Mouse (Mus musculus) cerebellum, postnatal 4 days (tissue): ENCODE data around the gene Arid5b.

ENCODE experiments used
- DNase-seq, 2 experiments: peaks; one replicate each; pipeline ENCODE4 v3.0.0; 2022; ENCODE audit warnings: low spot score in 2 of 2, mixed read lengths in 1 of 2

The Arid5b gene

DNA sequence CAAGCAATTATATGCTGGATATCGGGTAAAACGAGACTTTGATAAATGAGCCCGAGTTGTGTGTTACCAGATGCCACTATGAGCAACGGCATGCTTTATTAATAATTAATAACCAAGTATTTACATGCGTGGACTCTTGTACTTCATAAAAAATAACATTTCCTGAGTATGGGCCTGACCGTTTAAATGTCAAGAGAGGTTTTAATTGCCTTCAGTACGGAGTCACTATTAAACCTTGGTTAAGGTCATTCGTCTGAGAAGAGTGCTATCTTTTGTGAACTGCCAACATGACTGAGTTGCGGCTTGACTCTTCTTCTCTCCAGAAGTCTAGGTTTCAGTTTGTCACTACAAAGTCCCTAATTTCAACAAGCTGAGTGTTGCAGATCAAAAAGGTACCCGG lies 8.8 kb downstream of the Arid5b start:
- no peak for DNase-seq

DNA sequence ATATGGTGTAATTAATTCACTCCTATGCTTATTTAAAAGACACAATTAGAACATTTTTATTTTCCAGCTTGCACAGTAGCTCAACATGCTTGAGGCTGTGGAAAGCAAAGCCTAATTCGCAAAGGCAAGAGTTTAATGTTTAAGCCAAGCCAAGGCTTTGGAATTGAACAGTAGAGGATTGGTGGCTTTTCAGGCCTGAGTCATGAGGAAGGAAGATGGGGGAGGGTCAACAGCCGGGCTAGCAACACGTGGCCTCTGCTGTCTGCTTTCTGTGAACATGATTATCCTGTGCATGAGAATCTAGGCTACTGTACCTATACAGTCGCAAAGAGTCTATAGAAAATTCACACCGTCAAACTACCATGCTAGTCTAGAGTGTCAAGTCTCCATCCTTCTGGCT lies 9.9 kb downstream of the Arid5b start:
- DNase-seq, result no peak

DNA sequence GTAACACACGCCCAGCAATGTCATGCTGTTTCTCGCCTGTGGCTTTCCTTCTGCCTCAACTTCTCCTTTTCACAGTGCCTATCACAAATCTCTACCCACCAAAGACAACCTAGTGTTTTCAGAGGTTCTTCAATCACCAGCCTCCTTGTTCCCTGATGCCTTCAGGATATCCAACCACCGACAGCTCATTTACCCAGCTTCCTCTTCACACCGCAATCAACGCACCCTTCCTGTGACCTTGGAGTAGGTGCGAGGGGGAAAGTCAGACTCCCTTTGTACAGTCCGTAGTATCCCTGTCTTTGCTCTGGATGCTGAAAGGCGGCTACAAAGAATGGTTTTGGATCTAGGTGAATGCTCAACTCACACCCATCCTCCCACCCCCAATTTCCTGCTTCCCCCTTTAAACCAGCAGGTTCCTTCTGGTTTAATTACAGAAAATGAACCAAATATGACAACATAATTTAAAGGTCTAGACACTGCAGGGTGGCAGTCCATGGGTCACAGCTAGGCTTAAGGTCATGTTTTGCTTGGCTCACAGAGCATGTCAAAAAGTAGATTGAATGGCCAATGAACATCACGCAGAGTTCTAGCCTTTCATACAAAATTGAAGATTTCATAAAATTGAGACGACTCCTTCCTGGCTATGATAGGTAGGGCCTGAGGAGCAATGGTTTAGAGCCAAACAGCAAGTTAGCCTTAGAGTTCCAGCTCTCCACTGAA lies 14.4 kb downstream of the Arid5b start:
- DNase-seq, result no peak

DNA sequence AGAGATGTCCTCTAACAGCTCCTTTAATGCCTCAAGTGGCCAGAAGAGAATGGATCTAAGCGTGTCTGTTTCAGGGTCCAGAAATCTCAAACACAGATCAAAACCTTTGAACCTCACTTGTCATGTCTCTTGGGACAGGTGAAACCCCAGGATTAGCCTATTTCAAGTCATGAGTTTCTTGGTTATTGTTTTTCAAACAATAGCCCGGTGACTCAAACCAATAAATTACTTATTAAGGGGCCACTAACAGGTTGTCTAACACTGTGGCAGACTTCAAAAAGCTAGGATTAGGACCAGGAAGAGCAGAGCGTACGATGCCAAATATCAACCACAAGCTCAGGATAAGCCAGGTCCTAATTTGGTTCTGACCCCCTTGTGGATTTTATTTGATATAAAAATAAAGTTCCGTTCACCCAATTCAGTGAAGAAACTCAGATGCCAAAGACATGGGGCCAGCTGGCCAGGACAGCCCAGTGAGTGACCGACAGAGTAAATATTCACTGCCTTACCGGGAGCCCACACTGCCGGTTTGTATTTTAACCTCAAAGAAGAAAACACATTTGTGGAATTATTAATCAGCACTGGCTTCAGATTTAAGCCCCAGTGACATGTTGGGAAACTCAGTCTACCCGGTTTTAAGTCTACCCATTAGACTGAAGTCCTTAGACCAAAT lies 15.1 kb downstream of the Arid5b start:
- DNase-seq, result no peak

DNA sequence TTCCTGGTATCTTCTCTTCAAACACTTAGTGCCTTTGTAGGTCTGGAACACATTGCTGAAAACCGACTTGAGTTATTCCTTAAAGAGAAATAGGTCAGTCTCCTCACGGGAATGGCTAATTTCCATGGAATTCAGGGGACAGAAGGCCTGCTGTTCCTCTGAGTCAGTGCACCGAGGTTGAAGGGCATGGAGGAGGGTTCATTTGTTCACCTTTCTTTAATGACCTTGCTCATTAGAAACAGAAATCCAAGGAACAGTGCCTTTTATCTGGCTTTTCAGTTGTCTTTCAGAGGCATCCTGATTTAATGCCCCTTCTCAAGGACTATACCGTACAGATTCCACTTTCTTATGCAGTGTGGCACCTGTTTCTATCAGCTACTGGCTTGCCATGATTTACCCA lies 18.9 kb downstream of the Arid5b start:
- DNase-seq, result no peak

DNA sequence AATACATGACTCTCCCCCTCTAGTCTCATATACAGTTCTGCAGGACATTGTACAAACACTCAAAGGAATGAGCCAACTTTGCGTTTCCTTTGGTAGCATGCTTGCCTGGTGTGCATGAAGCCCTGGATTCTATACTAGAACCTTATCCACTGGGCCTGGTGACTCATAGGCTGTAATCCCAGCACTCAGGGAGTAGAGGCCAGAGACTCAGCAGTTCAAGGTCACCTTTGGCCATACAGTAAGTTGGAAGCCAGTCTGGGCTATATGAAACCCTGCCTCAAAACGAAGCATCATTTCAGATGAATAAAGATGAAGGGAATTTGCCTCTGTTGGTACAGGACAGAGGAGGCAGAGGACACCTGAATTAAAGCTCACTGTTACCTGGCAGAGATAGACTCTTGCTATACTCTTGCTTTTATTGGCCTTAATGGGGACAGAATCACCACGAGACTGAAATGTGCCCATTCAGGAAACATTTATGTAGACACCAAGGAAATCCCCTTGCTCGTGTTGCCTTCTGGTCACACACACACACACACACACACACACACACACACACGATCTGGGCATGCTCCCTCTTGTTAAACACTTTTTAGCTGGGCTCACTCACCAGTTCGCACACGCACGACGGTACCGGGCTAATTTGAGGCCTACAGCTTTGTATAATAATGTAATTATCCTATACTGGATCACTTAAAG lies 21.0 kb downstream of the Arid5b start:
- no peak for DNase-seq

DNA sequence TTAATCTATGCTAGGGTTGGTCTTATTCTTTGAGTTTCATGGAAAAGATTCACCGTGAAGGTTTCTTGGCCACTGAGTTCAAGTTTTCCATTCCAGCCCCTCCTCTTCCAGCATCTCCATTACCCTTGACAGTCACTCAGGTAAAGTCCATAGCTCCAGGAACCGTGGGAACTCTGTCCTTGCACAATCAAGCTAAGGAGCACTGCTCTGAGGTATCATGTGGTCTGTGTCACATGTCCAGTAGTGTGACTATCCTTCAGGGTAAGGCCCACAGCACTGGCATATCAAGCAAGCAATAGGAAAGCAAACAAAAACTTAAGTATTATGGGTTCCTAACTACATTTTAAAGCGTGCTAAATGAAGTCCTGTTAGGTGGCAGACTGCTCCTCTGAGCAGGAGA lies 22.4 kb downstream of the Arid5b start:
- DNase-seq, result no peak

DNA sequence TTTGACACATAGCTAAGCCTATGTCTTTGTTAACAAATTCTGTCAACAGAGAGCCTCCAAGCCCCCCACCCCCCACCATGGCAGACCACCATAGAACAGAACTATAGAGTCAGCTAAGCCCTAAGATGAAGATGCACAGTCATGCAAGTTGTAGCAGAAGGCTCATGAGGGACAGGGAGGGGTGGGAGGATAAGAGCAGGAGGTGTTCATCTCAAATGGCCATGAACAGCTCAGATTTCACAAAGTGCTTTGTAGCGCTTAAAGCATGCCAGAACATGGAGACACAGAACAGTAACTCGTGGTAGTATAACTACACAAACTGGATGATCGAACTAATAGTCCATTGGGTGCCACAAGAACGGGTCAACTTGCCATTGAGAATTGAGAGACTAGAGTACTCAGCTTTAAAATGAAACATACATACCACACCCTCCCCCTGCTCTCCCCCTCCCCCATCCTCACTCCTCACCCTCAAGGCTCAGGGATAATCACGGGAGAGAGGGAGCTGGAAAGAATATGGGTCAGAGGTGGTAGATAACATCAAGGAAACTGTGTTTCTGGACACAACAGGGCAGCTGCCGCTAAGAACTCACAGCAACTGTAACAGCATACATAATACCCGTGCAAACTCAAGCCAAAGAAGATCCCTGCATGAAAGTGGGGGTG lies 25.0 kb downstream of the Arid5b start:
- DNase-seq, result no peak

DNA sequence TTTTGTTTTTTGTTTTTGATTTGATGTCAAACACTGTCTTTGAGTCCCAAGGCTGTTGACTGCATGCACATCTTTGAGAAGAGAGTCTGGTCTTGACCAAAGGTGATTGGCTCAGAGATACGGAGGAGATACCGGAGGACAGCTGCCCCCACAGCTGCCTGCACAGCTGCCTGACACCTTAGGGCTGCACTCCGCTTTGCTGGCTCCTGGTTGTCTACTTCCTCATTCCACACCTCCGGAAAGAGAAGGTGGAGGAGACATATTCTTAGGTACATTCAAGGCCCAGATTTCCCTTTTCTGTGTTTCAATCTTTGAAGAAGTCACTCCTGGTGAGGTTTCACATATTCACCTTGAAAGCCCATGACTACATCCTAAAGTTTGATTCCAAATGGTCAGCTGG lies 25.9 kb downstream of the Arid5b start:
- no peak for DNase-seq

DNA sequence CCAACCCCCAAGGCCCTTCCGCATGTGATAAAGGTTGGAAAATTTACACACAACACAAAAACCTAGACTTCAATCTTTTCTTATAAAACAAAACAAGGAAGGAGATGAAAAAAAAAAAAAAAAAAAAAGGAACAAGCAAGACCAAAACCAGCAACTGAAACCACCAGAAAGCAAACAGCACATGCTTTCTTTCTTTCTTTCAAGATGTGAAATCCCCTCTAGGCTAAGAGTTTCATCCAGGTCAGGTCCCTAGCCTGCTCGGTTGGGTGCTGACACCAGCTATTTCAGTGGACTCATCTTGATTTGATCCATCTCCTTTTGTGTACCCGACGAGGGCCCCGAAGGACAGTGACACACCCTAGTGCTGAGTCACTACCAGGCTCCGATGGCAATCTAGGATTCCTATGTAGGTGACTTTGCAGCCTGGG lies 29.2 kb downstream of the Arid5b start:
- peak in 1 of 2 experiments; percentile 2 for DNase-seq

DNA sequence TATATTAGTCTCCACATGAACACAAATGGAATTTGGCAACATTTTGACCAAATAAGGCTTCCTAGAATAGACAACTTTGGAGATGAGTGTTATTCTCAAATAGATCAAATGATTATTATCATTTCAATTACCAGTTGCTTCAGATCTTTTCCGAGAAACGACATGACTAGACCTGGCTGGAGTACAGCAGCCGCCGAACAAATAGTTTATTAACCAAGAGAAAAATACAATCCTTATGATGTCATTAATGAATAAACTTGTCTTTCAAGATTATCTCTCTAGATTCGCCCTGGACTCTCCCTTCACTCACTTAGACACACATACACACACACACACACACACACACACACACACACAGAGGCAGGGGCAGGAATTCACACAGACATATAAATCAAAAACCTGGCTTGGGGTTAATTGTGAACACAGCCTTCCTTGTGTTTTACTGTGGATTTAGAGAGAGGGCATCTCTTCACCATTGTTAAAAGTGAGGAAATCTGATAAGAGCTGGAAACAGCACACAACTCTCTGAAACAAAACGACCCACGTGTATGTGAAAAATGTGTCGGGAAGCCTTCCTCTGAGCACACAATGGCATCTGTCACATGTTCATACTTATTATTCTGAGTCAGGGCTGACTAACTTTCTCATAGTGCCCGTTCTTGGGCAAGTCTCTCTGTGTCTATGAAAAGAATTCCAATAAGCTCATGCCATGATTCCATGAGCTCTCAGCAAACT lies 30.1 kb downstream of the Arid5b start:
- no peak for DNase-seq

DNA sequence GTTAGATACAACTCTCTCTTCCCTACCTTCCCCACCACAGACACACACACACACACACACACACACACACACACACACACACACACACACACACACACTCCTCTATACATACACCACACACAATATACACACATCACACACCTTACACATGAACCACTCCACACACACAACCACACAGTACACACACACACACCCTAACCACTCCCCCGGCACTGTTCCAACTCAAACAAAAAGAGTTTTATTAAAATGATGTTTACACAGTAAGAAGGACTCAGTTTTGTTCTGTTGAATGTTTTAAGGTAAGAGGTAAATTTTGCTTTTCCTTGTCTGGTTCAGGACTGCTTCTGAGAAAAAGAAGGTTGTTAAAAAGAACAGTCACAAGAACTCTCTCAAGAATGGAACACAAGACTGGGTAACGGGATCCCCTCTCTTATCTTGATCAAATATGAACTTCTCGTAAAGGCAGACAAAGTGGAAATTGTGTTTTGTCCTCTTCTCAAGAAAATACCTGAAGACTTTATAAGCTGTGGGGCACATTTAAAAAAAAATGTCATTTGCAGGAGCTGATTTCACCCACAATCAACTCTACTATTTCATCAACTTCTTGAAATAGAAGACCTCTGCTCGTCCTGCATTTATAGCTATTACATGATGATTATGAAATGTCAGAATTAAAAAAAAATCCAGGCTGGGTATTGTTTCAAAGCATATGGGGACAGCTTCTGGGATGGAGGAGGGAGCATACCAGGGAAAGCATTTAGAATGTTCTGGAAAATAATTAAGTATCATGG lies 30.9 kb downstream of the Arid5b start:
- DNase-seq, result no peak

DNA sequence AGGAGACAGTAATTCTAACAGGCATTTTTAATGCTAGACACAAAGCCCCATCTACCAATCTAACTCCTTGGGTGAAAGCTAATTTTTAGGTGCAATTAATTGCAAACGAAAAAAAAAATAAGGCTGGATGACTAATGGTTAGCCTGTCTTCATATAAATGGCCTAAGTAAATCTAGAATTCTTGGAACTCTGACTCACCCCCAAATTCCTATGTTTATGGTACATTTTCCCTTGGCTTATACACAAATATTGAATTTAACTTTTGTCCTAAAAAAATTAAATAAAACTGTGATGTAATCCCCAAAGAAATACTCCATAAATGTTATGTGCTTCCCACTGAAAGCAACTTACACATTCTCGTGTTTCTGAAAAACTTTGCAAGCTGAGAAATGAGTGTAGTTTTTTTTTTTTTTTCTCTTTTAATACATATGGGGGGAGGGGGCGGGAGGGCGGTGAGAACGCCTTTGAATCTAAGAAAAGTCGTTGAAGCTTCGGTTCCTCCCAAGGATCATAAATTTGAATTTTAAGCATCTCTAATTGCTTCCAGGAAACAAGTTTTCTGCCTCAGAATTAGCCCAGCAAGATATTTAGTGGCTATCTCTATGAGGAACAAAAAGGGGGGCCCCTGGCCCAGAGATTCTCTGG lies 31.8 kb downstream of the Arid5b start:
- no peak for DNase-seq

DNA sequence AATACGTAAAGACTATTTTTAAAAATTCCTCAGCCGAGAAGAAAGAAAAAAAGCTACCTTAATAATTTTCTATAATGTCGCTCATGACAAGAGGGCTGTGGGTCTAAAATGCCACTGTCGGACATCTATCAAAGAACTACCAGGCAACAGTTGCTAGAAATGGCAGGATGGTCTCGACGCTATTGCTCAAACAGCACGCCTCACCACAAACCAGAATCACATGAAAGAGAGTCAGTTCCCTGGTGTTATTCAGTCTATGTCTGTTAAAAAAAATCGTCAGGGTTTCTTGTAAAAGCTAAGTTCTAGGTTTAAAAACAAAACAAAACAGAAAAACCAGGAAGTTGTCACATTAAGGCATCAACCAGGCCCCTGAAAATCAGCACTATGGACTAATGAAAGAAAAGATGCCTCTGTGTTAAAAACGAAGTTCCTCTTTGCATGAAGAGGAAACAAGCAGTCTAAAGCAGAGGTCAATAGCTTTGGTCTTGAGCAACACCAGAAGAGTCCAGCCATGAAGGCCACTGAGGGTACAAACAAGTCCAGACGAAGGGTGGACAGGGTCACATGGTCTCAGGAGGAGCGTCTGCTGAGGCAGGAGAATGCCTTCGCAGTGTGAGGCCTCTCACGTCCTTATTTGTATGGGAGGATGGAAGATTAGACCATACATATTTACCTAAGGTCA lies 37.6 kb downstream of the Arid5b start:
- DNase-seq, result no peak

DNA sequence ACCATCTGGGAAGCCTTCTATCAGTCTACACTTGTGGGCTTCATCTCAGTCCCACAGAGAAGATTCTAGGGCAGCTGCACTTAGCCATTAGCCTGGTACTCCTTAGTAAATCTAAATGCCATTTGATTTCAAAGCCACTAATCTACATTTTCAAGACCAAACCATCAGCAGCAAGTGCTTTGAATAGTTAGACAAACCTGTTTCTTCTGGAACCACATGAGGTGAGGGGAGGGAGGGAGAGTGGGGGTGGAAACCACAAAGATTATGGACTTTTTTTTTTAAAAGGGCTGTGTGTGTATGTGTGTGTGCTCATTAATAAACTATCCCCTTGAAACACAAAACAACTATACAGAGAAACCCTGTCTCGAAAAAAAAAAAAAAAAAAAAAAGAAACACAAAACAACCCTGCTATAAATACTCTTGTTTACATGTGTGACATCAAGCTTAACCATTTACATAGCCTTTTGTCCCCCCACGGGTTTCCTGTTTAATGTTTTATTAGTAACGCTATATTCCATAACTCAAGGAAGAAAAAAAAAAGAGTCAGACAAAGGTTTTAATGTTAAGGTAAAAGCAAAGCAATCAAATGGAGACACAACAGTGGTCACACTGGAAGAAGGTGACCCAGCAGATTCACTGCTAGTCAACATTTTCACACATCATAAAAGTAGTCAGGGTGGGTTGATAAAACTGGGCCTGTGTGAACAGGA lies 38.3 kb downstream of the Arid5b start:
- no peak for DNase-seq

DNA sequence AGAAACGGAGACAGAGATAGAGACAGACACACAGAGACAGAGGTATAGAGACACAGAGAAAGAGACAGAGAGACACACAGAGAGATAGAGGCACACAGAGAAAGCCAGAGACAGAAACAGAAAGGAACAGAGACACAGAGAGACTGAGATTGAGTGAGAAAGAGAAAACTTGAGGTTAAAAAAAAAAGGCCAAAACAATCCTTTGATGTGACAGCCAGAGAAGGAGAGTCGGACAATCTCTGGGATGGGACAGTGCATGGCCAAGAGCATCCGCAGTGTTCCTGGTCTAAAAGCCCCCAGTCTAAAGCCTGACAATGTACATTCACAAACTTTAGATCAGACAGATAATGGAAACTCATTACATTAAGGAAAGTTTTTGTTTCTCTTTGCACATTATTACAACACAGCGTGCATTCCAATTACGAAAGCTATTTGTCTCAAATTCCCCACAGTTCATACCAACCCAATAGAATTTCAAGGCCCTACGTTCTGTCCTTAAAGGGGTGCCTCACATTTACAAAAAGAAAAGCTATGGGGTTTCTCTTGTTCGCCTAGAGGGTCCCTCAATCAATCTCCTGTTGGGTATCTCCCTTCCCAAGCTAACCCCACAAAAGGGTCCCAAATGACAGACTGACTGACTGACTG lies 39.0 kb downstream of the Arid5b start:
- no peak for DNase-seq

DNA sequence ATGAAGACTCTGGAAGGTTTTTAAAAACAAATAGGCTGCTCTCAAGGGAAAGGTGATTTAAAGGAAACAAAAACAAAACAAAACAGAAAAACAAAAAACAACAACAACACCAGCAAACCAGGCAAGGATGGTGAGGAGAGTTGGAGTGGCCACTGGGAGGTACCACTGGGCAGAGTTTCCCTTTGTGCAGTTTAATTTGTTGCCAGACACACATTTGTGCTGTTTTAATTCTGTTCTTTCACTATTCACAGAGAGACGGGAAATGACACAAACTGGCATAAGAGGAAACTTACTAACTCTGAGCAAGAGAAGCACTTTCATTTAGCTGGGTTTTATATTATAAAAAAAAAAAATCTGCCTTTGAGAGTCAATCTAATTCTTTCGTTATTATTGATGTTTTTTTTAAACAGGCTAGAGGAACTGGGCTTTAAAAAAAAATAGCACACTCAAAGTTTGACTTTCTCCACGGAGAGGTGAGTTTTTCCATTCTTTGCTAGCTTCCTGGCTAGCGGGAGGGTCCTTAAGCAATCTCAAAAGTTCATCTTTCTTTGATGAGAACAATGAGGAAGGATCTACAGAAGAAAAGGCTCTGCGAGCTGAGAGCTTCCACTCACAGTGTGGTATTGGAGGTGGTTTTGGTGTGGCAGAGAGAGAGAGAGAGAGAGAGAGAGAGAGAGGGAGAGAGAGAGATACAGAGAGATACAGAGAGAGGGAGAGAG lies 39.7 kb downstream of the Arid5b start:
- DNase-seq, result no peak

DNA sequence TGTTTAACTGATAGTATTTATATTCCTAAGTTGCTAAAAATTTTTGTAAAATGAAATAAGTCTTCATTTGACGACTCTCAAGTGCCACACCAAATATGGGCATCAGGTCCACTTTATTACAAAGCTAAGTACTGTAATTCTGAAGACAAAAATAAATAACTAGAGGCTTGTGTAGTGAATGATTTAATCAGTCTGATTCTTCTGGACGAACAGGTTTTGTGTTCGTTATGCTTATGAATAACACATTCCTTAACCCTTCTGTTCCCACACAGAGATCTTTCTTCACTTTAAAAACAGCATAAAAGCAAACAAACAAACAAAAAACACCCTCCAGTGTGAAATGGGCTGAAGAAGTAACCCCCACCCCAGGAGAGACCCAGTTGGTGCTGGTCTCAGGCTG lies 40.4 kb downstream of the Arid5b start:
- no peak for DNase-seq
